Mouse (Mus musculus): ENCODE results near the gene Khdc4. TPM values are rescaled to one million over a fixed set of nuclear protein-coding genes. Genes with fewer than 3 reads are reported as not detected.

The Khdc4 gene
- polyA plus RNA-seq, 1 experiment from 2014 or later = 84.4 TPM

- H3K36me3 ChIP-seq (ENCODE audit: control insufficient read depth, insufficient read depth, low read length) = no peaks in the 10 kb centered on the region
- WGBS = 81% methylated on average over 6 of the region's 6 CpGs
- ATAC-seq = no peak
- H3K4me1 ChIP-seq (ENCODE audit: control insufficient read depth, insufficient read depth, low read length) = no peaks in the 10 kb centered on the region
- no peak overlapping the region for H3K27ac ChIP-seq (ENCODE audit: low read length)
- no peak overlapping the region for H3K4me3 ChIP-seq (ENCODE audit: low read depth, low read length)
- no peak overlapping the region for H3K9ac ChIP-seq (ENCODE audit: low read depth, low read length)
- H3K27me3 ChIP-seq (ENCODE audit: control insufficient read depth, insufficient read depth, low read depth, low read length) = no peaks in the 10 kb centered on the region
- no peaks in the 10 kb centered on the region for H3K9me3 ChIP-seq (replicated peaks; ENCODE audit: control insufficient read depth, low read length, poor library complexity, severe bottlenecking)
- no peak overlapping the region for H3K4me2 ChIP-seq (ENCODE audit: low read length)
Observed at GRCm38 (mm10) chr3:88653516-88654370, 31.9 kb upstream of the Khdc4 start.

- H3K27me3 ChIP-seq (ENCODE audit: control insufficient read depth, insufficient read depth, low read depth, low read length) = no peaks in the 10 kb centered on the region
- H3K36me3 ChIP-seq (ENCODE audit: control insufficient read depth, insufficient read depth, low read length) = no peaks in the 10 kb centered on the region
- H3K27ac ChIP-seq (ENCODE audit: low read length) = no peak overlapping the region
- no peak overlapping the region for H3K9ac ChIP-seq (ENCODE audit: low read depth, low read length)
- H3K4me1 ChIP-seq (ENCODE audit: control insufficient read depth, insufficient read depth, low read length) = no peaks in the 10 kb centered on the region
- no peaks in the 10 kb centered on the region for H3K9me3 ChIP-seq (replicated peaks; ENCODE audit: control insufficient read depth, low read length, poor library complexity, severe bottlenecking)
- 84% methylated on average over 4 of the region's 4 CpGs for WGBS
- H3K4me3 ChIP-seq (ENCODE audit: low read depth, low read length) = no peak overlapping the region
- H3K4me2 ChIP-seq (ENCODE audit: low read length) = no peak overlapping the region
- ATAC-seq = no peak
Observed at GRCm38 (mm10) chr3:88654621-88655020, 31.0 kb upstream of the Khdc4 start.

GRCm38 (mm10) chr3:88655619-88656018 is 30.0 kb upstream of the Khdc4 start:
- Histone ChIP-seq H3K4me2 (ENCODE audit: low read length) (no peak overlapping the region), H3K9me3 (replicated peaks; ENCODE audit: control insufficient read depth, low read length, poor library complexity, severe bottlenecking) (no peaks in the 10 kb centered on the region), H3K9ac (ENCODE audit: low read depth, low read length) (no peak overlapping the region), H3K4me3 (ENCODE audit: low read depth, low read length) (no peak overlapping the region), H3K27ac (ENCODE audit: low read length) (no peak overlapping the region), H3K27me3 (ENCODE audit: control insufficient read depth, insufficient read depth, low read depth, low read length) (no peaks in the 10 kb centered on the region), H3K36me3 (ENCODE audit: control insufficient read depth, insufficient read depth, low read length) (no peaks in the 10 kb centered on the region), H3K4me1 (ENCODE audit: control insufficient read depth, insufficient read depth, low read length) (no peaks in the 10 kb centered on the region)
- WGBS = 83% methylated on average over 8 of the region's 8 CpGs
- ATAC-seq = no peak

- 68% methylated on average over 5 of the region's 5 CpGs for WGBS
Observed at GRCm38 (mm10) chr3:88658441-88659127, 27.0 kb upstream of the Khdc4 start.

GRCm38 (mm10) chr3:88659798-88660197 is 25.8 kb upstream of the Khdc4 start:
- no peaks in the 10 kb centered on the region for H3K36me3 ChIP-seq (ENCODE audit: control insufficient read depth, insufficient read depth, low read length)
- WGBS = 52% methylated on average over 6 of the region's 6 CpGs
- H3K9ac ChIP-seq (ENCODE audit: low read depth, low read length) = no peak overlapping the region
- no peak for ATAC-seq
- H3K4me1 ChIP-seq (ENCODE audit: control insufficient read depth, insufficient read depth, low read length) = no peaks in the 10 kb centered on the region
- no peaks in the 10 kb centered on the region for H3K9me3 ChIP-seq (replicated peaks; ENCODE audit: control insufficient read depth, low read length, poor library complexity, severe bottlenecking)
- H3K27ac ChIP-seq (ENCODE audit: low read length) = no peak overlapping the region
- H3K4me2 ChIP-seq (ENCODE audit: low read length) = no peak overlapping the region
- no peak overlapping the region for H3K4me3 ChIP-seq (ENCODE audit: low read depth, low read length)
- H3K27me3 ChIP-seq (ENCODE audit: control insufficient read depth, insufficient read depth, low read depth, low read length) = no peaks in the 10 kb centered on the region

More at GRCm38 (mm10) chr3:88658441-88659127, 27.0 kb upstream of the Khdc4 start:
- H3K4me3 ChIP-seq (ENCODE audit: low read depth, low read length) = no peak overlapping the region
- no peak overlapping the region for H3K27ac ChIP-seq (ENCODE audit: low read length)
- H3K4me1 ChIP-seq (ENCODE audit: control insufficient read depth, insufficient read depth, low read length) = no peaks in the 10 kb centered on the region
- no peak overlapping the region for H3K9ac ChIP-seq (ENCODE audit: low read depth, low read length)
- H3K9me3 ChIP-seq (replicated peaks; ENCODE audit: control insufficient read depth, low read length, poor library complexity, severe bottlenecking) = no peaks in the 10 kb centered on the region
- no peak for ATAC-seq
- H3K36me3 ChIP-seq (ENCODE audit: control insufficient read depth, insufficient read depth, low read length) = no peaks in the 10 kb centered on the region
- no peaks in the 10 kb centered on the region for H3K27me3 ChIP-seq (ENCODE audit: control insufficient read depth, insufficient read depth, low read depth, low read length)
- no peak overlapping the region for H3K4me2 ChIP-seq (ENCODE audit: low read length)

GRCm38 (mm10) chr3:88664095-88664494 is 21.5 kb upstream of the Khdc4 start:
- H3K27me3 ChIP-seq (ENCODE audit: control insufficient read depth, insufficient read depth, low read depth, low read length) = no peaks in the 10 kb centered on the region
- no peak overlapping the region for H3K4me3 ChIP-seq (ENCODE audit: low read depth, low read length)
- H3K9me3 ChIP-seq (replicated peaks; ENCODE audit: control insufficient read depth, low read length, poor library complexity, severe bottlenecking) = no peaks in the 10 kb centered on the region
- H3K36me3 ChIP-seq (ENCODE audit: control insufficient read depth, insufficient read depth, low read length) = no peaks in the 10 kb centered on the region
- 81% methylated on average over 4 of the region's 4 CpGs for WGBS
- no peaks in the 10 kb centered on the region for H3K4me1 ChIP-seq (ENCODE audit: control insufficient read depth, insufficient read depth, low read length)
- no peak for ATAC-seq
- H3K4me2 ChIP-seq (ENCODE audit: low read length) = no peak overlapping the region
- H3K9ac ChIP-seq (ENCODE audit: low read depth, low read length) = no peak overlapping the region
- no peak overlapping the region for H3K27ac ChIP-seq (ENCODE audit: low read length)

GRCm38 (mm10) chr3:88677399-88677798 is 8.2 kb upstream of the Khdc4 start:
- Histone ChIP-seq H3K27me3 (ENCODE audit: control insufficient read depth, insufficient read depth, low read depth, low read length) (no peaks in the 10 kb centered on the region), H3K36me3 (ENCODE audit: control insufficient read depth, insufficient read depth, low read length) (no peaks in the 10 kb centered on the region), H3K9ac (ENCODE audit: low read depth, low read length) (peak overlapping the region; percentile 54), H3K4me2 (ENCODE audit: low read length) (peak overlapping the region; percentile 60), H3K4me1 (ENCODE audit: control insufficient read depth, insufficient read depth, low read length) (no peaks in the 10 kb centered on the region), H3K9me3 (replicated peaks; ENCODE audit: control insufficient read depth, low read length, poor library complexity, severe bottlenecking) (no peaks in the 10 kb centered on the region), H3K4me3 (ENCODE audit: low read depth, low read length) (peak overlapping the region; percentile 27), H3K27ac (ENCODE audit: low read length) (no peak overlapping the region)
- WGBS = 8% methylated on average over 10 of the region's 11 CpGs
- peak; percentile 51; the same call in 1 of the 2 replicates for ATAC-seq

GRCm38 (mm10) chr3:88683814-88684213 is 1.8 kb upstream of the Khdc4 start:
- 88% methylated on average over 2 of the region's 2 CpGs for WGBS
- peaks cover 21% of the 10 kb centered on the region for H3K4me1 ChIP-seq (ENCODE audit: control insufficient read depth, insufficient read depth, low read length)
- H3K9me3 ChIP-seq (replicated peaks; ENCODE audit: control insufficient read depth, low read length, poor library complexity, severe bottlenecking) = no peaks in the 10 kb centered on the region
- no peak overlapping the region for H3K9ac ChIP-seq (ENCODE audit: low read depth, low read length)
- no peak overlapping the region for H3K27ac ChIP-seq (ENCODE audit: low read length)
- no peaks in the 10 kb centered on the region for H3K27me3 ChIP-seq (ENCODE audit: control insufficient read depth, insufficient read depth, low read depth, low read length)
- ATAC-seq = no peak
- no peak overlapping the region for H3K4me3 ChIP-seq (ENCODE audit: low read depth, low read length)
- H3K36me3 ChIP-seq (ENCODE audit: control insufficient read depth, insufficient read depth, low read length) = no peaks in the 10 kb centered on the region
- H3K4me2 ChIP-seq (ENCODE audit: low read length) = no peak overlapping the region

Measured in midbrain, embryonic 16.5 days (tissue).